Mouse (Mus musculus) cerebellum, adult 11 months (tissue): ENCODE results near the gene CK137956.

Experiments used
- DNase-seq: peaks from one replicate; pipeline ENCODE4 v3.0.0; 2022

The CK137956 gene

GRCm38 (mm10) chr4:127970901-127971868 lies at the start of gene CK137956:
CK137956 (minus strand) TSS chr4:127970951.
- DNase-seq = no peak

- peak; percentile 46 for DNase-seq
Observed at GRCm38 (mm10) chr4:128019465-128019864, 48.7 kb upstream of the CK137956 start.

GRCm38 (mm10) chr4:128004797-128005452 lies 34.2 kb upstream of the CK137956 start:
- DNase-seq = no peak

GRCm38 (mm10) chr4:128002638-128003101 lies 31.9 kb upstream of the CK137956 start:
- DNase-seq = no peak

- DNase-seq = no peak
Observed at GRCm38 (mm10) chr4:127999281-127999680, 28.5 kb upstream of the CK137956 start.

GRCm38 (mm10) chr4:127989347-127989995 lies 18.7 kb upstream of the CK137956 start:
- DNase-seq = peak; percentile 66

- no peak for DNase-seq
Observed at GRCm38 (mm10) chr4:127988526-127989180, 17.9 kb upstream of the CK137956 start.

- peak; percentile 72 for DNase-seq
Observed at GRCm38 (mm10) chr4:127987784-127988455, 17.2 kb upstream of the CK137956 start, which contains the start of gene Csmd2. Csmd2 (plus strand) TSS chr4:127987857.

- no peak for DNase-seq
Observed at GRCm38 (mm10) chr4:127987270-127987669, 16.5 kb upstream of the CK137956 start.

GRCm38 (mm10) chr4:127986491-127987075 lies 15.8 kb upstream of the CK137956 start:
- no peak for DNase-seq

- DNase-seq = no peak
Observed at GRCm38 (mm10) chr4:127985874-127986273, 15.1 kb upstream of the CK137956 start.

- no peak for DNase-seq
Observed at GRCm38 (mm10) chr4:127984426-127984825, 13.7 kb upstream of the CK137956 start.

- DNase-seq = no peak
Observed at GRCm38 (mm10) chr4:127981125-127981524, 10.4 kb upstream of the CK137956 start.

- no peak for DNase-seq
Observed at GRCm38 (mm10) chr4:127972976-127973375, 2.2 kb upstream of the CK137956 start.

GRCm38 (mm10) chr4:127970018-127970421 lies 731 bp downstream of the CK137956 start:
- peak; percentile 31 for DNase-seq

- peak; percentile 77 for DNase-seq
Observed at GRCm38 (mm10) chr4:127969101-127969500, 1.6 kb downstream of the CK137956 start.

GRCm38 (mm10) chr4:127953006-127953710 lies 17.6 kb downstream of the CK137956 start:
- no peak for DNase-seq

GRCm38 (mm10) chr4:127947696-127948095 lies 23.1 kb downstream of the CK137956 start:
- DNase-seq = peak; percentile 55

- DNase-seq = no peak
Observed at GRCm38 (mm10) chr4:127937474-127937873, 33.3 kb downstream of the CK137956 start.

GRCm38 (mm10) chr4:127935369-127935768 lies 35.4 kb downstream of the CK137956 start:
- peak; percentile 30 for DNase-seq

GRCm38 (mm10) chr4:127913551-127913950 lies 57.2 kb downstream of the CK137956 start:
- DNase-seq = no peak
